Mouse (Mus musculus): Measurements from ENCODE around the gene Uggt2. TPM values are rescaled to one million over a fixed set of nuclear protein-coding genes. Genes with fewer than 3 reads are reported as not detected.
A peak's percentile ranks its signal among the peaks of the same experiment; 100 is the strongest.

Uggt2 gene
- polyA plus RNA-seq, 1 experiment: 0.57 TPM

GRCm38 (mm10) chr14:119099570-119099891 lies 301 bp upstream of the Uggt2 start:
- no peaks in the 10 kb centered on the region for H3K36me3 ChIP-seq (ENCODE audit: control insufficient read depth, insufficient read depth, low read length)

GRCm38 (mm10) chr14:119061811-119062210 lies 37.4 kb downstream of the Uggt2 start:
- no peak for TF ChIP-seq POLR2A (IDR thresholded peaks at IDR 0.05; ENCODE audit: low read depth, low read length)
- TF ChIP-seq CTCF (IDR thresholded peaks at IDR 0.05; ENCODE audit: extremely low read depth, insufficient read depth, insufficient read length, insufficient replicate concordance): no peak
- Histone ChIP-seq H3K36me3 (ENCODE audit: control insufficient read depth, insufficient read depth, low read length) (no peaks in the 10 kb centered on the region), H3K27me3 (ENCODE audit: control insufficient read depth, insufficient read depth, low read length) (no peaks in the 10 kb centered on the region), H3K4me3 (ENCODE audit: extremely low read depth, insufficient read depth, insufficient read length) (no peak overlapping the region), H3K27ac (ENCODE audit: insufficient read depth, low read length) (no peak overlapping the region), H3K4me1 (ENCODE audit: control insufficient read depth, insufficient read depth, insufficient read length) (no peaks in the 10 kb centered on the region)
- WGBS: 60% methylated on average over 1 of the region's 1 CpGs
- DNase-seq (ENCODE audit: low read depth in 1 of 2, low spot score in 2 of 2): no peak

More at GRCm38 (mm10) chr14:119099570-119099891, 301 bp upstream of the Uggt2 start:
- 29% methylated on average over 13 of the region's 13 CpGs for WGBS
- no peak overlapping the region for H3K27ac ChIP-seq (ENCODE audit: insufficient read depth, low read length)
- H3K27me3 ChIP-seq (ENCODE audit: control insufficient read depth, insufficient read depth, low read length): peaks cover 8% of the 10 kb centered on the region
- H3K4me1 ChIP-seq (ENCODE audit: control insufficient read depth, insufficient read depth, insufficient read length): peaks cover 3% of the 10 kb centered on the region; the same call in 1 of the 2 replicates
- DNase-seq (ENCODE audit: low read depth in 1 of 2, low spot score in 2 of 2): no peak
- no peak for TF ChIP-seq POLR2A (IDR thresholded peaks at IDR 0.05; ENCODE audit: low read depth, low read length)
- TF ChIP-seq CTCF (IDR thresholded peaks at IDR 0.05; ENCODE audit: extremely low read depth, insufficient read depth, insufficient read length, insufficient replicate concordance): no peak
- H3K4me3 ChIP-seq (ENCODE audit: extremely low read depth, insufficient read depth, insufficient read length): peak overlapping the region; percentile 42; the same call in 1 of the 2 replicates

GRCm38 (mm10) chr14:119060682-119061081 lies 38.5 kb downstream of the Uggt2 start:
- TF ChIP-seq CTCF (IDR thresholded peaks at IDR 0.05; ENCODE audit: extremely low read depth, insufficient read depth, insufficient read length, insufficient replicate concordance) (no peak), POLR2A (IDR thresholded peaks at IDR 0.05; ENCODE audit: low read depth, low read length) (no peak)
- 92% methylated on average over 2 of the region's 2 CpGs for WGBS
- Histone ChIP-seq H3K4me3 (ENCODE audit: extremely low read depth, insufficient read depth, insufficient read length) (no peak overlapping the region), H3K27ac (ENCODE audit: insufficient read depth, low read length) (no peak overlapping the region), H3K36me3 (ENCODE audit: control insufficient read depth, insufficient read depth, low read length) (no peaks in the 10 kb centered on the region), H3K27me3 (ENCODE audit: control insufficient read depth, insufficient read depth, low read length) (no peaks in the 10 kb centered on the region), H3K4me1 (ENCODE audit: control insufficient read depth, insufficient read depth, insufficient read length) (no peaks in the 10 kb centered on the region)
- DNase-seq (ENCODE audit: low read depth in 1 of 2, low spot score in 2 of 2): no peak

- H3K27ac ChIP-seq (ENCODE audit: insufficient read depth, low read length): no peak overlapping the region
- H3K36me3 ChIP-seq (ENCODE audit: control insufficient read depth, insufficient read depth, low read length): no peaks in the 10 kb centered on the region
- no peaks in the 10 kb centered on the region for H3K4me1 ChIP-seq (ENCODE audit: control insufficient read depth, insufficient read depth, insufficient read length)
- no peak overlapping the region for H3K4me3 ChIP-seq (ENCODE audit: extremely low read depth, insufficient read depth, insufficient read length)
- no peak for TF ChIP-seq POLR2A (IDR thresholded peaks at IDR 0.05; ENCODE audit: low read depth, low read length)
- no peak for TF ChIP-seq CTCF (IDR thresholded peaks at IDR 0.05; ENCODE audit: extremely low read depth, insufficient read depth, insufficient read length, insufficient replicate concordance)
- no peaks in the 10 kb centered on the region for H3K27me3 ChIP-seq (ENCODE audit: control insufficient read depth, insufficient read depth, low read length)
- DNase-seq (ENCODE audit: low read depth in 1 of 2, low spot score in 2 of 2): no peak
- 76% methylated on average over 4 of the region's 4 CpGs for WGBS
Measured at GRCm38 (mm10) chr14:119057014-119057413, 42.2 kb downstream of the Uggt2 start.

- Histone ChIP-seq H3K4me1 (ENCODE audit: control insufficient read depth, insufficient read depth, insufficient read length) (no peaks in the 10 kb centered on the region), H3K27me3 (ENCODE audit: control insufficient read depth, insufficient read depth, low read length) (no peaks in the 10 kb centered on the region), H3K4me3 (ENCODE audit: extremely low read depth, insufficient read depth, insufficient read length) (no peak overlapping the region), H3K36me3 (ENCODE audit: control insufficient read depth, insufficient read depth, low read length) (no peaks in the 10 kb centered on the region), H3K27ac (ENCODE audit: insufficient read depth, low read length) (no peak overlapping the region)
- TF ChIP-seq POLR2A (IDR thresholded peaks at IDR 0.05; ENCODE audit: low read depth, low read length) (no peak), CTCF (IDR thresholded peaks at IDR 0.05; ENCODE audit: extremely low read depth, insufficient read depth, insufficient read length, insufficient replicate concordance) (no peak)
- 89% methylated on average over 1 of the region's 1 CpGs for WGBS
- no peak for DNase-seq (ENCODE audit: low read depth in 1 of 2, low spot score in 2 of 2)
Measured at GRCm38 (mm10) chr14:119052969-119053368, 46.3 kb downstream of the Uggt2 start.

GRCm38 (mm10) chr14:119052361-119052760 lies 46.9 kb downstream of the Uggt2 start:
- Histone ChIP-seq H3K27me3 (ENCODE audit: control insufficient read depth, insufficient read depth, low read length) (no peaks in the 10 kb centered on the region), H3K4me3 (ENCODE audit: extremely low read depth, insufficient read depth, insufficient read length) (no peak overlapping the region), H3K36me3 (ENCODE audit: control insufficient read depth, insufficient read depth, low read length) (no peaks in the 10 kb centered on the region), H3K27ac (ENCODE audit: insufficient read depth, low read length) (no peak overlapping the region), H3K4me1 (ENCODE audit: control insufficient read depth, insufficient read depth, insufficient read length) (no peaks in the 10 kb centered on the region)
- TF ChIP-seq CTCF (IDR thresholded peaks at IDR 0.05; ENCODE audit: extremely low read depth, insufficient read depth, insufficient read length, insufficient replicate concordance) (no peak), POLR2A (IDR thresholded peaks at IDR 0.05; ENCODE audit: low read depth, low read length) (no peak)
- WGBS: 52% methylated on average over 3 of the region's 3 CpGs
- no peak for DNase-seq (ENCODE audit: low read depth in 1 of 2, low spot score in 2 of 2)

GRCm38 (mm10) chr14:119043765-119044164 lies 55.5 kb downstream of the Uggt2 start:
- Histone ChIP-seq H3K27ac (ENCODE audit: insufficient read depth, low read length) (no peak overlapping the region), H3K27me3 (ENCODE audit: control insufficient read depth, insufficient read depth, low read length) (no peaks in the 10 kb centered on the region), H3K4me3 (ENCODE audit: extremely low read depth, insufficient read depth, insufficient read length) (no peak overlapping the region), H3K36me3 (ENCODE audit: control insufficient read depth, insufficient read depth, low read length) (no peaks in the 10 kb centered on the region), H3K4me1 (ENCODE audit: control insufficient read depth, insufficient read depth, insufficient read length) (no peaks in the 10 kb centered on the region)
- DNase-seq (ENCODE audit: low read depth in 1 of 2, low spot score in 2 of 2): no peak
- 21% methylated on average over 7 of the region's 7 CpGs for WGBS
- no peak for TF ChIP-seq POLR2A (IDR thresholded peaks at IDR 0.05; ENCODE audit: low read depth, low read length)
